Mouse (Mus musculus) stomach, postnatal 0 days (tissue): Measurements from ENCODE around the gene Rnf214.

Source experiments
- CTCF ChIP-seq: IDR thresholded peaks from 2 replicates; pipeline ENCODE4 v1.5.1; 2016; ENCODE audit warnings: antibody characterized with exemption, low read depth, mild to moderate bottlenecking, moderate library complexity
- EP300 ChIP-seq: optimal IDR thresholded peaks from 2 replicates; pipeline ENCODE3; 2016; ENCODE audit warnings: antibody characterized with exemption

- TF ChIP-seq CTCF, result no peak
- no peak for TF ChIP-seq EP300
Observed at GRCm38 (mm10) chr9:45841458-45841857, 65.3 kb downstream of the Rnf214 start.
